Mouse (Mus musculus): ENCODE measurements around the gene Psme2. TPM values are rescaled to one million over a fixed set of nuclear protein-coding genes. Genes with fewer than 3 reads are reported as not detected.

Psme2 gene
- polyA plus RNA-seq, 1 experiment from 2014 or later = 222 TPM

GRCm38 (mm10) chr14:55603633-55604576 is 13.0 kb upstream of the Psme2 start:
- H3K9me3 ChIP-seq (ENCODE audit: low read length) = no peaks in the 10 kb centered on the region
- peak overlapping the region; percentile 99 for H3K27ac ChIP-seq (ENCODE audit: low read depth)
- H3K36me3 ChIP-seq (replicated peaks; ENCODE audit: insufficient read depth, low read length) = peaks cover 80% of the 10 kb centered on the region
- peak overlapping the region; percentile 78 for H3K4me3 ChIP-seq (ENCODE audit: low read depth, low read length)
- 8% methylated on average over 19 of the region's 19 CpGs for WGBS (ENCODE audit: insufficient replicate concordance)
- ATAC-seq = peak; percentile 96
- peak; percentile 95 for DNase-seq
- no peaks in the 10 kb centered on the region for H3K27me3 ChIP-seq (ENCODE audit: insufficient read depth, low read length)
- TF ChIP-seq CTCF (IDR thresholded peaks at IDR 0.05; ENCODE audit: low read depth) (peak; percentile 99), EP300 (IDR thresholded peaks at IDR 0.05; ENCODE audit: low read depth) (peak; percentile 88; the same call in 1 of the 2 replicates)
- H3K4me1 ChIP-seq (ENCODE audit: insufficient read depth) = peaks cover 36% of the 10 kb centered on the region
- H3K9ac ChIP-seq (replicated peaks) = peak overlapping the region; percentile 96
- H3K4me2 ChIP-seq (ENCODE audit: low read depth, low read length) = peak overlapping the region; percentile 75

GRCm38 (mm10) chr14:55603271-55603632 is 12.3 kb upstream of the Psme2 start, which contains the start of gene Irf9:
Gene Irf9, plus strand, starts transcription at chr14:55603571.
- TF ChIP-seq CTCF (IDR thresholded peaks at IDR 0.05; ENCODE audit: low read depth) = no peak
- TF ChIP-seq EP300 (IDR thresholded peaks at IDR 0.05; ENCODE audit: low read depth) = no peak
- H3K4me1 ChIP-seq (ENCODE audit: insufficient read depth) = peaks cover 36% of the 10 kb centered on the region
- H3K27ac ChIP-seq (ENCODE audit: low read depth) = peak within 1 kb of the TSS; percentile 99
- WGBS (ENCODE audit: insufficient replicate concordance) = 67% methylated on average over 7 of the region's 7 CpGs
- H3K9me3 ChIP-seq (ENCODE audit: low read length) = no peaks in the 10 kb centered on the region
- H3K4me3 ChIP-seq (ENCODE audit: low read depth, low read length) = peak within 1 kb of the TSS; percentile 78
- DNase-seq (no peak), ATAC-seq (no peak)
- H3K27me3 ChIP-seq (ENCODE audit: insufficient read depth, low read length) = no peaks in the 10 kb centered on the region
- H3K9ac ChIP-seq (replicated peaks) = peak within 1 kb of the TSS; percentile 96
- peak within 1 kb of the TSS; percentile 75 for H3K4me2 ChIP-seq (ENCODE audit: low read depth, low read length)
- H3K36me3 ChIP-seq (replicated peaks; ENCODE audit: insufficient read depth, low read length) = peaks cover 80% of the 10 kb centered on the region

- H3K27me3 ChIP-seq (ENCODE audit: insufficient read depth, low read length) = no peaks in the 10 kb centered on the region
- TF ChIP-seq CTCF (IDR thresholded peaks at IDR 0.05; ENCODE audit: low read depth) = no peak
- TF ChIP-seq EP300 (IDR thresholded peaks at IDR 0.05; ENCODE audit: low read depth) = no peak
- H3K36me3 ChIP-seq (replicated peaks; ENCODE audit: insufficient read depth, low read length) = peaks cover 87% of the 10 kb centered on the region
- 92% methylated on average over 21 of the region's 21 CpGs for WGBS (ENCODE audit: insufficient replicate concordance)
- no peaks in the 10 kb centered on the region for H3K9me3 ChIP-seq (ENCODE audit: low read length)
- DNase-seq (no peak), ATAC-seq (no peak)
- H3K9ac ChIP-seq (replicated peaks) = no peak overlapping the region
- H3K27ac ChIP-seq (ENCODE audit: low read depth) = no peak overlapping the region
- H3K4me2 ChIP-seq (ENCODE audit: low read depth, low read length) = no peak overlapping the region
- H3K4me1 ChIP-seq (ENCODE audit: insufficient read depth) = peaks cover 13% of the 10 kb centered on the region; the same call in 1 of the 2 replicates
- no peak overlapping the region for H3K4me3 ChIP-seq (ENCODE audit: low read depth, low read length)
Observed at GRCm38 (mm10) chr14:55598521-55599390, 7.8 kb upstream of the Psme2 start.

GRCm38 (mm10) chr14:55596036-55596690 is 5.2 kb upstream of the Psme2 start:
- no peak overlapping the region for H3K4me2 ChIP-seq (ENCODE audit: low read depth, low read length)
- 83% methylated on average over 13 of the region's 13 CpGs for WGBS (ENCODE audit: insufficient replicate concordance)
- H3K4me1 ChIP-seq (ENCODE audit: insufficient read depth) = peaks cover 9% of the 10 kb centered on the region
- H3K36me3 ChIP-seq (replicated peaks; ENCODE audit: insufficient read depth, low read length) = peaks cover 64% of the 10 kb centered on the region
- TF ChIP-seq CTCF (IDR thresholded peaks at IDR 0.05; ENCODE audit: low read depth) = no peak
- no peak for TF ChIP-seq EP300 (IDR thresholded peaks at IDR 0.05; ENCODE audit: low read depth)
- no peak for ATAC-seq
- no peak for DNase-seq
- no peak overlapping the region for H3K27ac ChIP-seq (ENCODE audit: low read depth)
- no peak overlapping the region for H3K4me3 ChIP-seq (ENCODE audit: low read depth, low read length)
- H3K9ac ChIP-seq (replicated peaks) = no peak overlapping the region
- no peaks in the 10 kb centered on the region for H3K9me3 ChIP-seq (ENCODE audit: low read length)
- no peaks in the 10 kb centered on the region for H3K27me3 ChIP-seq (ENCODE audit: insufficient read depth, low read length)

GRCm38 (mm10) chr14:55592226-55592625 is 1.3 kb upstream of the Psme2 start:
- TF ChIP-seq EP300 (IDR thresholded peaks at IDR 0.05; ENCODE audit: low read depth) = no peak
- TF ChIP-seq CTCF (IDR thresholded peaks at IDR 0.05; ENCODE audit: low read depth) = no peak
- Histone ChIP-seq H3K27ac (ENCODE audit: low read depth) (peak overlapping the region; percentile 97), H3K4me2 (ENCODE audit: low read depth, low read length) (peak overlapping the region; percentile 92), H3K4me1 (ENCODE audit: insufficient read depth) (peaks cover 20% of the 10 kb centered on the region), H3K36me3 (replicated peaks; ENCODE audit: insufficient read depth, low read length) (peaks cover 42% of the 10 kb centered on the region), H3K27me3 (ENCODE audit: insufficient read depth, low read length) (no peaks in the 10 kb centered on the region), H3K4me3 (ENCODE audit: low read depth, low read length) (peak overlapping the region; percentile 97), H3K9ac (replicated peaks) (peak overlapping the region; percentile 94), H3K9me3 (ENCODE audit: low read length) (no peaks in the 10 kb centered on the region)
- 3% methylated on average over 16 of the region's 16 CpGs for WGBS (ENCODE audit: insufficient replicate concordance)
- ATAC-seq = no peak
- peak; percentile 33 for DNase-seq

Measured in liver, postnatal 0 days (tissue).